Mouse (Mus musculus) stomach, embryonic 14.5 days (tissue): ENCODE results near the gene Tcf25. TPM values are rescaled to one million over a fixed set of nuclear protein-coding genes. Genes with fewer than 3 reads are reported as not detected.
A peak's percentile ranks its signal among the peaks of the same experiment; 100 is the strongest.

Source experiments
- ATAC-seq: fragments of 200-750 bp; cut with Nextera tagmentation; 2 replicates; pipeline ENCODE4 v1.8.0; 2017; ENCODE audit warnings: low read depth, moderate TSS enrichment; ENCODE audit not compliant: insufficient number of reproducible peaks, insufficient read depth, low FRiP score
- H3K27ac ChIP-seq: fragments of 300-500 bp; sonication (generic); 2 replicates; pipeline ENCODE4 v1.5.1; 2014; ENCODE audit warnings: mild to moderate bottlenecking, low read length, moderate library complexity, mixed read lengths
- H3K27me3 ChIP-seq: fragments of 300-500 bp; sonication (generic); 2 replicates; pipeline ENCODE4 v1.6.1; 2014; ENCODE audit warnings: low read length, control low read depth, mixed read lengths; ENCODE audit not compliant: control insufficient read depth, insufficient read depth
- H3K36me3 ChIP-seq: fragments of 300-500 bp; sonication (generic); 2 replicates; pipeline ENCODE4 v1.6.1; 2014; ENCODE audit warnings: mild to moderate bottlenecking, control low read depth, low read length, moderate library complexity, mixed read lengths; ENCODE audit not compliant: control insufficient read depth, insufficient read depth
- H3K4me1 ChIP-seq: fragments of 300-500 bp; sonication (generic); 2 replicates; pipeline ENCODE4 v1.6.1; 2014; ENCODE audit warnings: low read length, control low read depth, mixed read lengths; ENCODE audit not compliant: control insufficient read depth, insufficient read depth
- H3K4me2 ChIP-seq: fragments of 300-500 bp; sonication (generic); replicated peaks from 2 replicates; pipeline ENCODE4 v1.6.1; 2014; ENCODE audit warnings: low read depth, low read length, control low read depth
- H3K4me3 ChIP-seq: fragments of 300-500 bp; sonication (generic); 2 replicates; pipeline ENCODE4 v1.5.1; 2014; ENCODE audit warnings: low read depth, low read length, control low read depth
- H3K9ac ChIP-seq: fragments of 300-500 bp; sonication (generic); replicated peaks from 2 replicates; pipeline ENCODE4 v1.6.1; 2014; ENCODE audit warnings: low read depth, mild to moderate bottlenecking, control low read depth, low read length, moderate library complexity, mixed read lengths
- H3K9me3 ChIP-seq: fragments of 300-500 bp; sonication (generic); 2 replicates; pipeline ENCODE4 v1.6.1; 2016; ENCODE audit warnings: low read depth, low read length, control low read depth; ENCODE audit not compliant: control insufficient read depth
- WGBS: fragments of 180-500 bp; shearing (Covaris S2); extraction: QIAGEN DNeasy Blood & Tissue Kit; methylation state at CpG from one replicate; pipeline ENCODE4 v1.1.7; 2014; 5-methylcytosine and 5-hydroxymethylcytosine counted together
- polyA plus RNA-seq: library from polyadenylated mRNA; unstranded; fragments of >200 nt; fragmentation: Nextera tagmentation; extraction: Ambion mirVana; gene quantifications from 2 replicates; pipeline ENCODE4 v1.2.1, GENCODE M21; 2014

Tcf25 gene
- polyA plus RNA-seq, 1 experiment from 2014 or later, result 177 TPM

DNA sequence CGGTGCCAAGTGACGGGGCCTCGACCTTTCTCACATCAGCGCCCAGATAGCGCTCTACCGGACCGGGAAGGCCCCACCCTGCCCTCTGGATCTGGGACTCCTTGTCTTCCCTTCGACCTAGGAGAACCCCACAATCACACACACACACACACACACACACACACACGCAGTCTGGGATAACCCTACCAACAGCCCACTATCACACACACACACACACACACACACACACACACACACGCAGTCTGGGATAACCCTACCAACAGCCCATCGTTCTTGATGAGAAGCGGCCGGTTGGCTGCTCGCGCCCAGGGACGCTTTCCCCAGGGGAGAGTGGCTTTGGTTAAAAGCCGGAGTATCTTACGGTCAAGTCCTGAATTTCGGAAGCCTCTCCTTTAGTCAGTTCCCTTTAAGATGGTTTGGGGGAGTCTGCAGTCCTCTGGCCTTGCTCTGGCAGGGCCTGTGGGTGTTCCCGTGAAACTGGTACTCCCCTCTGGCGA, 40.4 kb upstream of the Tcf25 start:
- Histone ChIP-seq H3K36me3 (no peaks in the 10 kb centered on the region), H3K9me3 (no peaks in the 10 kb centered on the region), H3K9ac (0 out of 2 replicates have a peak overlapping the region, but pooled peaks have one; percentile 10), H3K27me3 (peaks cover 2% of the 10 kb centered on the region; the same call in 1 of the 2 replicates), H3K4me3 (peak overlapping the region; percentile 47), H3K4me1 (peaks cover 18% of the 10 kb centered on the region; the same call in 1 of the 2 replicates), H3K27ac (no peak overlapping the region), H3K4me2 (peak overlapping the region; percentile 89)
- WGBS, result 3% methylated on average over 21 of the region's 21 CpGs
- ATAC-seq, result peak; percentile 21; the same call in 1 of the 2 replicates

- no peak overlapping the region for H3K4me2 ChIP-seq
- no peak overlapping the region for H3K27ac ChIP-seq
- H3K9me3 ChIP-seq, result no peaks in the 10 kb centered on the region
- H3K4me3 ChIP-seq, result no peak overlapping the region; the same call in 1 of the 2 replicates
- peaks cover 2% of the 10 kb centered on the region; the same call in 1 of the 2 replicates for H3K27me3 ChIP-seq
- peaks cover 18% of the 10 kb centered on the region; the same call in 1 of the 2 replicates for H3K4me1 ChIP-seq
- 8% methylated on average over 7 of the region's 7 CpGs for WGBS
- H3K9ac ChIP-seq, result no peak overlapping the region
- ATAC-seq, result no peak
- H3K36me3 ChIP-seq, result no peaks in the 10 kb centered on the region
Observed at GRCm38 (mm10) chr8:123333864-123334263, 39.7 kb upstream of the Tcf25 start.

DNA sequence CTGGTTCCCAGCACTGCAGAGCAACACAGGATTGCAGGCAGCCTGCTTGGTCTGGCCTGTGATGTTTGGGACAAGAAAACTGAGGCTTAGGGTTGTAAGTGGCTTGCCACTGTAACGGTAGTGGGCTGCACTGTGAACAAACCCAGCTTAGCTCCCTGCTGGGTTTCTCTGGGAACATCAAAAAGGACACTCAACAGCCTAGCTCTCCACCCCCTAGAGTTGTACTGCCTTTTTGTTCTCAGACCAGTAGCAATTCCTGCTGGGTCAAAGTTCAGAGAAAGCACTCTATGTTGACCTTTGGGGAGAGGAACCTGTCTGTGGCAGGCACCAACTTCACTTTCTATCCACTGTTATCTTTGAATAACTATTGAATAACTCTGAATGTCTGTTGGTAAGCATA, 39.1 kb upstream of the Tcf25 start:
- no peak overlapping the region for H3K9ac ChIP-seq
- no peak for ATAC-seq
- 13% methylated on average over 1 of the region's 1 CpGs for WGBS
- H3K27me3 ChIP-seq, result peaks cover 2% of the 10 kb centered on the region; the same call in 1 of the 2 replicates
- peaks cover 18% of the 10 kb centered on the region; the same call in 1 of the 2 replicates for H3K4me1 ChIP-seq
- no peak overlapping the region for H3K4me2 ChIP-seq
- no peaks in the 10 kb centered on the region for H3K9me3 ChIP-seq
- no peaks in the 10 kb centered on the region for H3K36me3 ChIP-seq
- H3K4me3 ChIP-seq, result no peak overlapping the region
- H3K27ac ChIP-seq, result no peak overlapping the region

DNA sequence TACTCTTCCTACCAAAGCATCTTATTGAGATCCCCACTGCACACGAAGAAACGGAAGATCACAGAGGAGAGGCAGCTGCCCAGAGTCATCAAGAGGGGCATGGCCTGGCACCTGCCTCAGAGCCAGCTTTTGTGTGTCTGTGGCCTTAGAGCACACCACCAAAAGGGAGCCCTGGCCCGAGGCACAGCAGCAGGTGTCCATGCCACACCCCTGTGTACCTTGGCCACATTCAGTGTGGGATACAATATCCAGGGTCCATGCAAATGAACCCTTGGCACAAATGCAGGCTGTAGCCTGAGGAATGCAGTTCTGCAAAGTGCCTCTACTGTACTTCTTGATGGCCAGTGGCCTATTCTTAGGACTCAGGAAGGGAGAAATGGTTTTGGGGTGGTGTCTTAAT, 36.1 kb upstream of the Tcf25 start:
- Histone ChIP-seq H3K27me3 (peaks cover 2% of the 10 kb centered on the region; the same call in 1 of the 2 replicates), H3K9me3 (no peaks in the 10 kb centered on the region), H3K9ac (no peak overlapping the region), H3K36me3 (no peaks in the 10 kb centered on the region), H3K27ac (no peak overlapping the region), H3K4me2 (no peak overlapping the region), H3K4me3 (no peak overlapping the region), H3K4me1 (peaks cover 15% of the 10 kb centered on the region; the same call in 1 of the 2 replicates)
- no peak for ATAC-seq
- 74% methylated on average over 3 of the region's 3 CpGs for WGBS

DNA sequence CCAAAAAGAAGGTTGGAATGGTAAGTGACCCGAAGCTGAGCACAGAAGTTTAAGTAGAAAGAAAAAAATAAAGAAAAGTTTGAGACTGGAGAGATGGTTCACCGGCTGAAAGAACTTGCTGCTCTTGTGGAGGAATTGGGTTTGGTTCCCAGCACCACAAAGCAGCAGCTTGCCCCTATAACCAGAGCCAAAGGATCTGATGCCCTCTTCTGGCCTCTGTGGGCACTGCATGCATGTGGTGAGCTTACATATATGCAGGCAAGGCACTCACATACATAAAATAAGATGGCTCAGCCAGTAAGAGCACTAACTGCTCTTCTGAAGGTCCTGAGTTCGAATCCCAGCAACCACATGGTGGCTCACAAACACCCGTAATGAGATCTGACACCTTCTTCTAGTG, 33.5 kb upstream of the Tcf25 start:
- no peaks in the 10 kb centered on the region for H3K36me3 ChIP-seq
- WGBS, result 95% methylated on average over 4 of the region's 4 CpGs

GRCm38 (mm10) chr8:123341040-123342015, 32.2 kb upstream of the Tcf25 start:
- Histone ChIP-seq H3K9ac (no peak overlapping the region), H3K4me2 (no peak overlapping the region), H3K9me3 (no peaks in the 10 kb centered on the region), H3K4me1 (0 out of 2 replicates have a peak, but pooled peaks cover 3% of the 10 kb centered on the region), H3K27ac (peak overlapping the region; percentile 39; the same call in 1 of the 2 replicates), H3K4me3 (no peak overlapping the region), H3K27me3 (no peaks in the 10 kb centered on the region), H3K36me3 (no peaks in the 10 kb centered on the region)
- peak; percentile 76 for ATAC-seq
- WGBS, result 73% methylated on average over 27 of the region's 27 CpGs

More for the DNA sequence above, 33.5 kb upstream of the Tcf25 start:
- no peak for ATAC-seq
- H3K27me3 ChIP-seq, result no peaks in the 10 kb centered on the region
- no peak overlapping the region for H3K27ac ChIP-seq
- no peaks in the 10 kb centered on the region for H3K9me3 ChIP-seq
- H3K9ac ChIP-seq, result no peak overlapping the region
- H3K4me2 ChIP-seq, result no peak overlapping the region
- H3K4me3 ChIP-seq, result no peak overlapping the region
- 0 out of 2 replicates have a peak, but pooled peaks cover 3% of the 10 kb centered on the region for H3K4me1 ChIP-seq

DNA sequence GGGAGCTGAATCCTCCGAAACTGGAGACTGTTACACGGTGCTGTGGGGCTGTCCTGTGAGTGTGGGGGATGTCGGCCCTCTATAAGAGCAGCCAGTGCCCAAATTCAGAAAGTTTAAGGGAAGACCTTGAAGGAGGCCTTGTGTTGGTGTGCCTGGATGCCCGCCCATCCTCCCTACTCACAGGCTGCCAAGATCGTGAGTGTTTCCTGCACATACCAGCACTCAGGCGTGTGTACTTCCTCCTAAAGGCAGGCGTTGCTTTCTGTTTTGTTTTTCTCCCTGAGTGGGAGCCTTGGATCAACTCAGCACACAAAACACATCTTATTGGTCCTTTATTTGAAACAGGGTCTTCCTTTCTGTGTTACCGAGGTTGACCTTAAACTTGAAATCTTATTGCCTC, 31.3 kb upstream of the Tcf25 start:
- ATAC-seq, result no peak
- Histone ChIP-seq H3K9me3 (no peaks in the 10 kb centered on the region), H3K9ac (no peak overlapping the region), H3K4me1 (0 out of 2 replicates have a peak, but pooled peaks cover 3% of the 10 kb centered on the region), H3K36me3 (no peaks in the 10 kb centered on the region), H3K27me3 (no peaks in the 10 kb centered on the region), H3K4me2 (no peak overlapping the region), H3K4me3 (no peak overlapping the region), H3K27ac (no peak overlapping the region)
- WGBS, result 85% methylated on average over 8 of the region's 8 CpGs

DNA sequence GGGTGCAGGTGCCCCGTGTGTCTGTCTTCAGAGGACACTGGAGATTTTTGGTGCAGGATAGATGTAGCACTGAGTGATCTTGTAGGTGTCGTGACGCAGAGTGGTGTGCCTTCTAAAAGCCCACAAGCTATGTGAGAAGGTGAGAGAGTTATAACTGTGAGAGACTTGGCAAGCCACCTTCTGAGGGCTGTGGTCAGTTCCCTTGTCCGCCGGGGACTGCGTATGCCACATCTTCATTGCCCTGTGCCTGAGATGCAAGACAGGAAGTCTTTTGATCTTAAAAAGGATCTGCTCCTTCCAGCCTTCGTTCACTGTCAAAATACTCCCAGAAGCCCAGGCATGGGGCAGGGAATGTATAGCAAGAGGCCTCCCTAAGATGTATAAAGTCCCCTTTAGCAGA, 30.6 kb upstream of the Tcf25 start:
- WGBS, result 77% methylated on average over 7 of the region's 7 CpGs
- Histone ChIP-seq H3K4me1 (0 out of 2 replicates have a peak, but pooled peaks cover 7% of the 10 kb centered on the region), H3K27me3 (no peaks in the 10 kb centered on the region), H3K9ac (no peak overlapping the region), H3K36me3 (no peaks in the 10 kb centered on the region), H3K4me3 (no peak overlapping the region), H3K4me2 (no peak overlapping the region), H3K27ac (no peak overlapping the region), H3K9me3 (no peaks in the 10 kb centered on the region)
- no peak for ATAC-seq
